Mouse (Mus musculus) midbrain, postnatal 0 days (tissue): ENCODE data around the gene Gm11596. TPM values are rescaled to one million over a fixed set of nuclear protein-coding genes. Genes with fewer than 3 reads are reported as not detected.
A peak's percentile ranks its signal among the peaks of the same experiment; 100 is the strongest.
"Not testable (repeated sequence)": the region's sequence is repeated elsewhere in the genome, so short reads cannot be mapped to it uniquely, and the experiment has no call there.

Experiments used
- ATAC-seq: fragments of 200-750 bp; cut with Nextera tagmentation; 2 replicates; pipeline ENCODE4 v1.8.0; 2017; ENCODE audit warnings: moderate number of reproducible peaks, mild to moderate bottlenecking, moderate TSS enrichment, moderate library complexity; ENCODE audit not compliant: low FRiP score
- DNase-seq: peaks from one replicate; pipeline ENCODE4 v3.0.0-alpha.2; 2015; ENCODE audit warnings: low spot score
- H3K27ac ChIP-seq: fragments of 300-500 bp; sonication (generic); 2 replicates; pipeline ENCODE4 v1.5.1; 2014; ENCODE audit warnings: low read depth, mild to moderate bottlenecking, low read length, mixed read lengths
- H3K27me3 ChIP-seq: fragments of 300-500 bp; sonication (generic); 2 replicates; pipeline ENCODE4 v1.6.1; 2014; ENCODE audit warnings: low read length, control low read depth, mixed read lengths; ENCODE audit not compliant: insufficient read depth
- H3K36me3 ChIP-seq: fragments of 300-500 bp; sonication (generic); 2 replicates; pipeline ENCODE4 v1.6.1; 2014; ENCODE audit warnings: low read length, control low read depth, mixed read lengths; ENCODE audit not compliant: insufficient read depth
- H3K4me1 ChIP-seq: fragments of 300-500 bp; sonication (generic); 2 replicates; pipeline ENCODE4 v1.6.1; 2014; ENCODE audit warnings: mild to moderate bottlenecking, control low read depth, antibody characterized with exemption, low read length, mixed read lengths; ENCODE audit not compliant: insufficient read depth
- H3K4me2 ChIP-seq: fragments of 300-500 bp; sonication (generic); 2 replicates; pipeline ENCODE4 v1.6.1; 2014; ENCODE audit warnings: low read depth, mild to moderate bottlenecking, low read length, mixed read lengths; ENCODE audit not compliant: poor library complexity, severe bottlenecking
- H3K4me3 ChIP-seq: fragments of 300-500 bp; sonication (generic); 2 replicates; pipeline ENCODE4 v1.5.1; 2014; ENCODE audit warnings: low read depth, mild to moderate bottlenecking, low read length, moderate library complexity
- H3K9ac ChIP-seq: fragments of 300-500 bp; sonication (generic); replicated peaks from 2 replicates; pipeline ENCODE4 v1.6.1; 2014; ENCODE audit warnings: mild to moderate bottlenecking, low read length, moderate library complexity, mixed read lengths; ENCODE audit not compliant: poor library complexity, severe bottlenecking
- H3K9me3 ChIP-seq: fragments of 300-500 bp; sonication (generic); 2 replicates; pipeline ENCODE4 v1.6.1; 2016; ENCODE audit warnings: low read length, control low read depth
- CTCF ChIP-seq: IDR thresholded peaks from 2 replicates; pipeline ENCODE4 v1.5.1; 2016; ENCODE audit warnings: antibody characterized with exemption, mild to moderate bottlenecking
- WGBS: fragments of 180-500 bp; shearing (Covaris S2); extraction: QIAGEN DNeasy Blood & Tissue Kit; methylation state at CpG from one replicate; pipeline ENCODE4 v1.1.7; 2014; 5-methylcytosine and 5-hydroxymethylcytosine counted together
- polyA plus RNA-seq: library from polyadenylated mRNA; unstranded; fragments of >200 nt; fragmentation: Nextera tagmentation; extraction: Ambion mirVana; gene quantifications from 2 replicates; pipeline ENCODE4 v1.2.1, GENCODE M21; 2015
- total RNA-seq: library from RNA; depleted of rRNA; stranded (reverse); fragments of >200 nt; gene quantifications from 2 replicates; pipeline ENCODE4 v1.2.3, GENCODE M21; 2014; rRNA removed

Gene Gm11596
- total RNA-seq (not detected in 2 replicates), polyA plus RNA-seq (not detected in 2 replicates)

GRCm38 (mm10) chr11:99793367-99793766 is at the start of gene Gm11596:
TSS of gene Gm11596 (minus strand) at chr11:99793467.
- no peaks in the 10 kb centered on the region for H3K9me3 ChIP-seq
- H3K4me2 ChIP-seq, result no peak within 1 kb of the TSS
- TF ChIP-seq CTCF, result no peak
- WGBS, result 83% methylated on average over 2 of the region's 2 CpGs
- H3K27me3 ChIP-seq, result no peaks in the 10 kb centered on the region
- H3K27ac ChIP-seq, result no peak within 1 kb of the TSS
- no peaks in the 10 kb centered on the region for H3K4me1 ChIP-seq
- H3K36me3 ChIP-seq, result no peaks in the 10 kb centered on the region
- no peak within 1 kb of the TSS for H3K4me3 ChIP-seq
- no peak for DNase-seq
- no peak for ATAC-seq
- no peak within 1 kb of the TSS for H3K9ac ChIP-seq

- 81% methylated on average over 1 of the region's 1 CpGs for WGBS
- ATAC-seq, result no peak
- no peak for TF ChIP-seq CTCF
- Histone ChIP-seq H3K27ac (no peak overlapping the region), H3K4me1 (no peaks in the 10 kb centered on the region), H3K9me3 (no peaks in the 10 kb centered on the region), H3K9ac (no peak overlapping the region), H3K27me3 (no peaks in the 10 kb centered on the region), H3K4me3 (no peak overlapping the region), H3K4me2 (no peak overlapping the region), H3K36me3 (no peaks in the 10 kb centered on the region)
- DNase-seq, result peak; percentile 40
Observed at GRCm38 (mm10) chr11:99842185-99842584, 48.9 kb upstream of the Gm11596 start.

GRCm38 (mm10) chr11:99837966-99838365 is 44.7 kb upstream of the Gm11596 start, which contains the start of gene 2300003K06Rik:
TSS of gene 2300003K06Rik (minus strand) at chr11:99838066.
- no peaks in the 10 kb centered on the region for H3K9me3 ChIP-seq
- H3K27ac ChIP-seq, result no peak within 1 kb of the TSS

GRCm38 (mm10) chr11:99815566-99815965 is 22.3 kb upstream of the Gm11596 start, which contains the start of gene Gm11564:
TSS of gene Gm11564 (minus strand) at chr11:99815666.
- DNase-seq, H3K4me2 ChIP-seq, H3K4me3 ChIP-seq, H3K9me3 ChIP-seq, ATAC-seq, H3K4me1 ChIP-seq, H3K9ac ChIP-seq, H3K27ac ChIP-seq, H3K27me3 ChIP-seq, H3K36me3 ChIP-seq: not testable (repeated sequence)
- whole genome bisulfite sequencing, result 85% methylated on average over 2 of the region's 2 CpGs

More at GRCm38 (mm10) chr11:99837966-99838365, 44.7 kb upstream of the Gm11596 start, which contains the start of gene 2300003K06Rik:
- Histone ChIP-seq H3K4me1 (no peaks in the 10 kb centered on the region), H3K27me3 (no peaks in the 10 kb centered on the region), H3K9ac (no peak within 1 kb of the TSS), H3K4me3 (no peak within 1 kb of the TSS), H3K4me2 (no peak within 1 kb of the TSS), H3K36me3 (no peaks in the 10 kb centered on the region)
- no peak for ATAC-seq
- no peak for TF ChIP-seq CTCF
- DNase-seq, result no peak
- 77% methylated on average over 1 of the region's 1 CpGs for WGBS

GRCm38 (mm10) chr11:99809792-99810191 is 16.5 kb upstream of the Gm11596 start, which contains the start of gene Krtap4-13:
TSS of gene Krtap4-13 (minus strand) at chr11:99809892.
- H3K4me1 ChIP-seq, H3K4me2 ChIP-seq, ATAC-seq, H3K9ac ChIP-seq, H3K4me3 ChIP-seq, DNase-seq, H3K27ac ChIP-seq, H3K36me3 ChIP-seq, H3K27me3 ChIP-seq, H3K9me3 ChIP-seq: not testable (repeated sequence)

DNA sequence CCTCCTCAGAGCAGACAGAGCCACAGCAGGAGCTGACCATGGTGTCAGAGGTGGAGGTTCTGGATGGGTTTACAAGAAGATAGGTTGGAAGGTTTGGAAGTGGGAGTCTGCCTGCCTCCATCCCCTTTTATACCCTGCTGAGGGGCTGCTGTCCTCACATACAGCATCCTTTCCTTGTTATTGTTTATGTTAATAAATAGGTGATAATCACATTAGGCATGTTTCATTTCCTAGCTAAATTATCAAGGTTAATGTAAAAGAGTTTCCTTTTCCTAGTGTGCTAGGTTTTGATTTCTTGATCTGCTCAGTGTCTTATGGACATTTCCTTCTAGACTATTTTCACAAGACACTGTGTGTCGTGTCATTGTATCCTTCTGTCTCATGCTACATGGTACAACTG is 11.1 kb upstream of the Gm11596 start, which contains the start of gene Gm11554:
Gm11554 (minus strand) TSS at position 101 of the 400 bp plus-strand sequence.
- not testable (repeated sequence) for ATAC-seq, H3K4me3 ChIP-seq, DNase-seq, H3K9me3 ChIP-seq, H3K27me3 ChIP-seq, H3K27ac ChIP-seq, H3K4me1 ChIP-seq, H3K9ac ChIP-seq, H3K4me2 ChIP-seq, H3K36me3 ChIP-seq
- no CpG with 5 or more reads among the region's 1 CpGs for WGBS

DNA sequence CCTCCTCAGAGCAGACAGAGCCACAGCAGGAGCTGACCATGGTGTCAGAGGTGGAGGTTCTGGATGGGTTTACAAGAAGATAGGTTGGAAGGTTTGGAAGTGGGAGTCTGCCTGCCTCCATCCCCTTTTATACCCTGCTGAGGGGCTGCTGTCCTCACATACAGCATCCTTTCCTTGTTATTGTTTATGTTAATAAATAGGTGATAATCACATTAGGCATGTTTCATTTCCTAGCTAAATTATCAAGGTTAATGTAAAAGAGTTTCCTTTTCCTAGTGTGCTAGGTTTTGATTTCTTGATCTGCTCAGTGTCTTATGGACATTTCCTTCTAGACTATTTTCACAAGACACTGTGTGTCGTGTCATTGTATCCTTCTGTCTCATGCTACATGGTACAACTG is 5.6 kb upstream of the Gm11596 start, which contains the start of gene Gm11569:
Gm11569 (minus strand) TSS at position 101 of the 400 bp plus-strand sequence.
- not testable (repeated sequence) for H3K4me2 ChIP-seq, H3K9ac ChIP-seq, H3K9me3 ChIP-seq, ATAC-seq, H3K36me3 ChIP-seq, H3K4me1 ChIP-seq, H3K4me3 ChIP-seq, H3K27ac ChIP-seq, DNase-seq, H3K27me3 ChIP-seq
- no CpG with 5 or more reads among the region's 1 CpGs for WGBS

DNA sequence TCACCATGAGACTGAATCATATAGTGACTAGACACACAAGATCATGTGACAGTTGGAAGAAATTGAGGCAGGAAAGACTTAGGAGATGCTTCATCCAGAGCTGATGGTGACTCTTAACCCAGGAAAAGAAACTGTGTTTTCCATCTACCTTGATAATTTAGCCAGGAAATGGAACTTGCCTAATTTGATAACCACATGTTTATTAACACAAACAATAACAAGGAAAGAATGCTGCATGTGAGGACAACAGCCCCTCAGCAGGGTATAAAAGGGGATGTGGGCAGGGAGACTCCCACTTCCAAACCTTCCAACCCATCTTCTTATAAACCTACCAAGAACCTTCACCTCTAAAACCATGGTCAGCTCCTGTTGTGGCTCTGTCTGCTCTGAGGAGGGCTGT is 8.4 kb downstream of the Gm11596 start, which contains the start of gene Krtap4-9:
Krtap4-9 (plus strand) TSS at position 301 of the 400 bp plus-strand sequence.
- H3K36me3 ChIP-seq, H3K27me3 ChIP-seq, H3K27ac ChIP-seq, H3K9me3 ChIP-seq, ATAC-seq, H3K4me3 ChIP-seq, H3K9ac ChIP-seq, H3K4me1 ChIP-seq, DNase-seq, H3K4me2 ChIP-seq: not testable (repeated sequence)
